Mouse (Mus musculus): Measurements from ENCODE around the gene Zfp524. TPM values are rescaled to one million over a fixed set of nuclear protein-coding genes. Genes with fewer than 3 reads are reported as not detected.
"Not testable (repeated sequence)": the region's sequence is repeated elsewhere in the genome, so short reads cannot be mapped to it uniquely, and the experiment has no call there.

Gene Zfp524
- polyA plus RNA-seq, 1 experiment from 2014 or later, result 9.3 TPM

GRCm38 (mm10) chr7:5017352-5017751 is 3.1 kb downstream of the Zfp524 start:
- H3K4me2 ChIP-seq (replicated peaks), result no peak overlapping the region
- H3K4me1 ChIP-seq, result peaks cover 28% of the 10 kb centered on the region
- H3K4me3 ChIP-seq, result no peak overlapping the region
- H3K9me3 ChIP-seq, result no peaks in the 10 kb centered on the region
- peaks cover 15% of the 10 kb centered on the region for H3K36me3 ChIP-seq
- WGBS, result 92% methylated on average over 16 of the region's 16 CpGs
- H3K9ac ChIP-seq (replicated peaks), result no peak overlapping the region
- no peak for ATAC-seq (ENCODE audit: low FRiP score, low read depth)
- no peak overlapping the region for H3K27ac ChIP-seq (replicated peaks)
- H3K27me3 ChIP-seq, result no peaks in the 10 kb centered on the region

- no peak overlapping the region for H3K4me3 ChIP-seq
- H3K9ac ChIP-seq (replicated peaks), result no peak overlapping the region
- ATAC-seq (ENCODE audit: low FRiP score, low read depth), result no peak
- H3K9me3 ChIP-seq, result no peaks in the 10 kb centered on the region
- H3K27ac ChIP-seq (replicated peaks), result no peak overlapping the region
- 97% methylated on average over 21 of the region's 21 CpGs for WGBS
- peaks cover 15% of the 10 kb centered on the region for H3K36me3 ChIP-seq
- H3K4me2 ChIP-seq (replicated peaks), result no peak overlapping the region
- no peaks in the 10 kb centered on the region for H3K27me3 ChIP-seq
- H3K4me1 ChIP-seq, result peaks cover 28% of the 10 kb centered on the region
Observed at GRCm38 (mm10) chr7:5017931-5018330, 3.7 kb downstream of the Zfp524 start.

DNA sequence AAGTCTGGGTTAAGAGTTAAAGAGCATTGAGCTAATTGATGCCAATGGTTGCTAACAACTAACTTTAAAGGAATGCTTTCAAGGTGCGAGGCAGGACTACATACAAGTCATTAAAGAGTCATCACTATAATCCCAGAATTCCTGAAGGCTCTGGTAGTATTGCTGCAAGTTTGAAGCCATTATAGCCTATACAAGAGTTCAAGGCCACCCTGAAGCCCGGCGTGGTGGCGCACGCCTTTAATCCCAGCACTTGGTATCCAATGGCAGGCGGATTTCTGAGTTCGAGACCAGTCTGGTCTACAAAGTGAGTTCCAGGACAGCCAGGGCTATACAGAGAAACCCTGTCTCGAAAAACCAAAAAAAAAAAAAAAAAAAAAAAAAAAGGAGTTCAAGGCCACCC is 5.4 kb downstream of the Zfp524 start:
- peak overlapping the region; percentile 86 for H3K4me2 ChIP-seq (replicated peaks)
- not testable (repeated sequence) for H3K9ac ChIP-seq (replicated peaks); ATAC-seq (ENCODE audit: low FRiP score, low read depth); H3K9me3 ChIP-seq; H3K27me3 ChIP-seq
- WGBS, result 32% methylated on average over 8 of the region's 8 CpGs
- H3K4me1 ChIP-seq, result peaks cover 23% of the 10 kb centered on the region
- peaks cover 31% of the 10 kb centered on the region for H3K36me3 ChIP-seq
- H3K4me3 ChIP-seq, result peak overlapping the region; percentile 93
- H3K27ac ChIP-seq (replicated peaks), result peak overlapping the region; percentile 94

DNA sequence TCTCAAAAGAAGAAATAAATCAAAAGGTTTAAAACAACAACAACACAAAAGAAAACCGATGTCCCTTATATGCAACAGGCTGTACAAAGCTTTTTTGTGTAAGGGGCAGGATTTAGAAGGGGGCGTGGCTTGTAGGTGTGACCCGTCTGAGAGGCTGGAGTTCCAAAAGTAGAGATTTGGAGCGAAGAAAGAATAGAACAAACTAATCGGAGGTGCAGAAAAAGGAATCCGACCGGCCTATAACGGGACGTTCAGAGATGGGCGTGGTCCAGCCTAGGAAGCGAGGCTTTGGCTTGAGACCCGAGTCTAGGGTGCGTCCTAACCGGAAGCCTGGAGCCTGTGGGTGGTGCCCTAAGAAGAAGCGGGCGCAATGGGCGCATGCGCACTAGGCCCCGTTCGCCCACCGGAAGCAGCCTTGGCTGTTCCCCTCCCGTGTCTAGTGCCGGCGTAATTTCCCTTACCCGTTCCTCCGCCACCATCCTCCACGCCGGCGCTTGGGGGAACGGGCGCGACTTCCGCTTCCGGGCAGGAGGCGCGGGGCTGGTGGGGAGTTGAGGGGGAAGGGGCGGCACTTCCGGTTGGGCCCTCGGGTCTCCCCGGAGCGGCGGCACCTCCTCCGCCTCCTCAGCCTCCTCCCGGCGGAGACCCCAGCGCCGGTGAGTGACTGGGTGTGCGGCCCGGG is 5.9 kb downstream of the Zfp524 start, which contains the start of the genes Zfp865 and Ccdc106:
Gene Zfp865, plus strand, starts transcription at position 377 of the 682 bp plus-strand sequence.
Gene Ccdc106, plus strand, starts transcription at position 554 of the 682 bp plus-strand sequence.
- Histone ChIP-seq H3K9ac (replicated peaks) (peak within 1 kb of the TSS; percentile 94), H3K9me3 (no peaks in the 10 kb centered on the region), H3K27me3 (no peaks in the 10 kb centered on the region), H3K4me1 (peaks cover 23% of the 10 kb centered on the region), H3K4me2 (replicated peaks) (peak within 1 kb of the TSS; percentile 86), H3K27ac (replicated peaks) (peak within 1 kb of the TSS; percentile 94), H3K4me3 (peak within 1 kb of the TSS; percentile 93), H3K36me3 (peaks cover 36% of the 10 kb centered on the region)
- WGBS, result 1% methylated on average over 39 of the region's 49 CpGs
- ATAC-seq (ENCODE audit: low FRiP score, low read depth), result peak; percentile 91

- H3K27ac ChIP-seq (replicated peaks), result peak overlapping the region; percentile 94
- no peaks in the 10 kb centered on the region for H3K27me3 ChIP-seq
- peaks cover 23% of the 10 kb centered on the region for H3K4me1 ChIP-seq
- 0% methylated on average over 11 of the region's 15 CpGs for WGBS
- peak overlapping the region; percentile 93 for H3K4me3 ChIP-seq
- peak overlapping the region; percentile 94 for H3K9ac ChIP-seq (replicated peaks)
- peaks cover 36% of the 10 kb centered on the region for H3K36me3 ChIP-seq
- no peaks in the 10 kb centered on the region for H3K9me3 ChIP-seq
- H3K4me2 ChIP-seq (replicated peaks), result peak overlapping the region; percentile 86
- ATAC-seq (ENCODE audit: low FRiP score, low read depth), result 0 out of 2 replicates have a peak, but pooled peaks have one; percentile 1
Observed at GRCm38 (mm10) chr7:5020685-5021084, 6.5 kb downstream of the Zfp524 start.

- peak overlapping the region; percentile 94 for H3K27ac ChIP-seq (replicated peaks)
- H3K9me3 ChIP-seq, result no peaks in the 10 kb centered on the region
- H3K36me3 ChIP-seq, result peaks cover 36% of the 10 kb centered on the region
- 52% methylated on average over 5 of the region's 5 CpGs for WGBS
- peak overlapping the region; percentile 86 for H3K4me2 ChIP-seq (replicated peaks)
- H3K4me3 ChIP-seq, result peak overlapping the region; percentile 93
- H3K4me1 ChIP-seq, result peaks cover 18% of the 10 kb centered on the region
- no peak for ATAC-seq (ENCODE audit: low FRiP score, low read depth)
- H3K27me3 ChIP-seq, result no peaks in the 10 kb centered on the region
- peak overlapping the region; percentile 94 for H3K9ac ChIP-seq (replicated peaks)
Observed at GRCm38 (mm10) chr7:5021197-5021596, 7.0 kb downstream of the Zfp524 start.

GRCm38 (mm10) chr7:5029543-5029942 is 15.3 kb downstream of the Zfp524 start:
- no peaks in the 10 kb centered on the region for H3K27me3 ChIP-seq
- H3K4me1 ChIP-seq, result no peaks in the 10 kb centered on the region
- H3K9ac ChIP-seq (replicated peaks), result no peak overlapping the region
- no peak overlapping the region for H3K4me2 ChIP-seq (replicated peaks)
- ATAC-seq (ENCODE audit: low FRiP score, low read depth), result no peak
- H3K9me3 ChIP-seq, result peaks cover 30% of the 10 kb centered on the region
- H3K4me3 ChIP-seq, result no peak overlapping the region
- no peak overlapping the region for H3K27ac ChIP-seq (replicated peaks)
- peaks cover 79% of the 10 kb centered on the region for H3K36me3 ChIP-seq
- WGBS, result 92% methylated on average over 22 of the region's 22 CpGs

DNA sequence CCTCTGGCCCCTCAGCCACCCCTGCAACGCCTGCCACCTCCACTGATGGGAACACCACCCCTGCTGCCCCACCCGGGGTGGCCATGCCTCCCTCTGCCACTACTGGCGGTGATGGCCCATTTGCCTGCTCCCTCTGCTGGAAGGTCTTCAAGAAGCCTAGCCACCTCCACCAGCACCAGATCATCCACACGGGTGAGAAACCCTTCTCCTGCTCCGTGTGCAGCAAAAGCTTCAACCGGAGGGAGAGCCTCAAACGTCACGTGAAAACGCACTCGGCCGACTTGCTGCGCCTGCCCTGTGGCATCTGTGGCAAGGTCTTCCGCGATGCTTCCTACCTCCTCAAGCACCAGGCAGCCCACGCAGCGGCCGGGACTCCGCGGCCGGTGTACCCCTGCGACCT is 15.7 kb downstream of the Zfp524 start:
- Histone ChIP-seq H3K27me3 (no peaks in the 10 kb centered on the region), H3K4me3 (no peak overlapping the region), H3K4me1 (no peaks in the 10 kb centered on the region), H3K36me3 (peaks cover 79% of the 10 kb centered on the region), H3K27ac (replicated peaks) (no peak overlapping the region), H3K9ac (replicated peaks) (no peak overlapping the region), H3K9me3 (peaks cover 30% of the 10 kb centered on the region), H3K4me2 (replicated peaks) (no peak overlapping the region)
- WGBS, result 92% methylated on average over 21 of the region's 21 CpGs
- no peak for ATAC-seq (ENCODE audit: low FRiP score, low read depth)

DNA sequence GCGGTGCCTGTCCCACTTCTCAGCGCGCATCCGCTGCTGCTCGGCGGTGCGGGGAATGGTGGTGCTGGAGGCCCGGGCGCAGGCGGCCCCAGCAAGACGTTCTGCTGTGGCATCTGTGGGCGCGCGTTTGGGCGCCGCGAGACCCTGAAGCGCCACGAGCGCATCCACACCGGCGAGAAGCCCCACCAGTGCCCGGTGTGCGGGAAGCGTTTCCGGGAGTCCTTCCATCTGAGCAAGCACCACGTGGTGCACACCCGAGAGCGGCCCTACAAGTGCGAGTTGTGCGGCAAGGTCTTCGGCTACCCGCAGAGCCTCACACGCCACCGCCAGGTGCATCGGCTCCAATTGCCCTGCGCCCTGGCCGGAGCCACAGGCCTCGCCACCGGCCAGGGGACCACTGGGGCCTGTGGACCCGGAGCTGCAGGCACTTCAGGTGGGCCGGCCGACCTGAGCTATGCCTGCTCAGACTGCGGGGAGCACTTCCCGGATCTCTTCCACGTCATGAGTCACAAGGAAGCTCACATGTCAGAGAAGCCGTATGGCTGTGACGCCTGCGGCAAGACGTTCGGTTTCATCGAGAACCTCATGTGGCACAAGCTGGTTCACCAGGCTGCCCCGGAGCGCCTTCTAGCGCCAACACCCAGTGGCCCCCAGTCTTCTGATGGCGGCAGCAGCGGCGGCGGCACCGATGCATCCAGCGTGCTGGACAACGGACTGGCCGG is 16.5 kb downstream of the Zfp524 start:
- Histone ChIP-seq H3K27me3 (no peaks in the 10 kb centered on the region), H3K9me3 (peaks cover 30% of the 10 kb centered on the region), H3K36me3 (peaks cover 85% of the 10 kb centered on the region), H3K4me3 (0 out of 2 replicates have a peak overlapping the region, but pooled peaks have one; percentile 12), H3K9ac (replicated peaks) (no peak overlapping the region), H3K4me2 (replicated peaks) (no peak overlapping the region), H3K4me1 (no peaks in the 10 kb centered on the region), H3K27ac (replicated peaks) (no peak overlapping the region)
- ATAC-seq (ENCODE audit: low FRiP score, low read depth), result no peak; the same call in 1 of the 2 replicates
- WGBS, result 86% methylated on average over 63 of the region's 63 CpGs

DNA sequence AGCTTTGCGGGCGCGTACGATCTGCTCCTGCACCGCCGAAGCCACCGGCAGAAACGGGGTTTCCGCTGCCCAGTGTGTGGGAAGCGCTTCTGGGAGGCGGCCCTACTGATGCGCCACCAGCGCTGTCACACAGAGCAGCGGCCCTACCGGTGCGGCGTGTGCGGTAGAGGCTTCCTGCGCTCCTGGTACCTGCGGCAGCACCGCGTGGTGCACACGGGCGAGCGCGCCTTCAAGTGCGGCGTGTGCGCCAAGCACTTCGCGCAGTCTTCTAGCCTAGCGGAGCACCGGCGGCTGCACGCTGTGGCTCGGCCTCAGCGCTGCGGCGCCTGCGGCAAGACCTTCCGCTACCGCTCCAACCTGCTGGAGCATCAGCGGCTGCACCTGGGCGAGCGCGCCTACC is 17.3 kb downstream of the Zfp524 start:
- 78% methylated on average over 46 of the region's 46 CpGs for WGBS
- peaks cover 30% of the 10 kb centered on the region for H3K9me3 ChIP-seq

DNA sequence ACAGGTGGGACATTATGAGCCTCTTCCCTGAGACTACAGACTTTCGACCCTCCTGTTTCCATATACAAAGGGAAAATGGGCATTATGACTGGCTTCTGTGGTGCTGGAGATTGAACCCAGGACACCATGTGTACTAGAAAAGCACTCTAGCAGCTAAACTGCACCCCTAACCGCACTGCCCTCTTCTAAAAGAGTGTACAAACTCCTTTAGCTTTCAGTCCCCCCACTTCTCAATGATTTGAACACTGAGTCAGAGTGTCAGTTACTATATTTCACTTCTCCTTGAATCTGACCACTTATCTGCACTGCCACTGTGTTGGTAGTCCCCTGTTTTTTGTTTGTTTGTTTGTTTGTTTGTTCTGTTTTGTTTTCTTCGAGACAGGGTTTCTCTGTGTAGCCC is 19.6 kb downstream of the Zfp524 start, which contains the start of gene 4632433K11Rik:
Gene 4632433K11Rik, plus strand, starts transcription at position 301 of the 400 bp plus-strand sequence.
- Histone ChIP-seq H3K4me2 (replicated peaks) (no peak within 1 kb of the TSS), H3K9me3 (peaks cover 30% of the 10 kb centered on the region), H3K4me1 (peaks cover 10% of the 10 kb centered on the region), H3K27ac (replicated peaks) (no peak within 1 kb of the TSS), H3K36me3 (peaks cover 77% of the 10 kb centered on the region), H3K27me3 (no peaks in the 10 kb centered on the region), H3K4me3 (no peak within 1 kb of the TSS), H3K9ac (replicated peaks) (no peak within 1 kb of the TSS)
- WGBS, result 86% methylated on average over 3 of the region's 3 CpGs
- ATAC-seq (ENCODE audit: low FRiP score, low read depth), result no peak

More for the DNA sequence above, 17.3 kb downstream of the Zfp524 start:
- Histone ChIP-seq H3K36me3 (peaks cover 93% of the 10 kb centered on the region), H3K27me3 (no peaks in the 10 kb centered on the region), H3K4me2 (replicated peaks) (no peak overlapping the region), H3K9ac (replicated peaks) (no peak overlapping the region), H3K4me3 (no peak overlapping the region), H3K4me1 (no peaks in the 10 kb centered on the region), H3K27ac (replicated peaks) (no peak overlapping the region)
- ATAC-seq (ENCODE audit: low FRiP score, low read depth), result no peak

GRCm38 (mm10) chr7:5035628-5036027 is 21.4 kb downstream of the Zfp524 start:
- ATAC-seq (ENCODE audit: low FRiP score, low read depth), result no peak
- Histone ChIP-seq H3K4me1 (peaks cover 18% of the 10 kb centered on the region), H3K27me3 (no peaks in the 10 kb centered on the region), H3K36me3 (peaks cover 58% of the 10 kb centered on the region), H3K9me3 (peaks cover 15% of the 10 kb centered on the region), H3K4me3 (no peak overlapping the region), H3K27ac (replicated peaks) (no peak overlapping the region), H3K4me2 (replicated peaks) (no peak overlapping the region), H3K9ac (replicated peaks) (no peak overlapping the region)
- 92% methylated on average over 17 of the region's 17 CpGs for WGBS
